Mouse (Mus musculus): ENCODE data around the gene Ppp1r9a.

GRCm38 (mm10) chr6:5038140-5038749 lies 135.5 kb downstream of the Ppp1r9a start:
- no peak for TF ChIP-seq POLR2A (IDR thresholded peaks at IDR 0.05; ENCODE audit: low read depth, low read length)
- TF ChIP-seq ZMIZ1 (IDR thresholded peaks at IDR 0.05; ENCODE audit: low read depth, low read length): no peak

Data from CH12.LX (cell line).